Mouse (Mus musculus) adrenal gland, postnatal 14 days (tissue): Measurements from ENCODE around the gene Lpar3. TPM values are rescaled to one million over a fixed set of nuclear protein-coding genes. Genes with fewer than 3 reads are reported as not detected.

Experiments used
- DNase-seq: peaks from one replicate; pipeline ENCODE4 v3.0.0; 2021; ENCODE audit warnings: mixed read lengths
- total RNA-seq: library from RNA; stranded (reverse); gene quantifications from 2 replicates; pipeline ENCODE4 v1.2.3, GENCODE M21; 2021

The Lpar3 gene
- total RNA-seq, 1 experiment from 2014 or later: 0.41 TPM

DNA sequence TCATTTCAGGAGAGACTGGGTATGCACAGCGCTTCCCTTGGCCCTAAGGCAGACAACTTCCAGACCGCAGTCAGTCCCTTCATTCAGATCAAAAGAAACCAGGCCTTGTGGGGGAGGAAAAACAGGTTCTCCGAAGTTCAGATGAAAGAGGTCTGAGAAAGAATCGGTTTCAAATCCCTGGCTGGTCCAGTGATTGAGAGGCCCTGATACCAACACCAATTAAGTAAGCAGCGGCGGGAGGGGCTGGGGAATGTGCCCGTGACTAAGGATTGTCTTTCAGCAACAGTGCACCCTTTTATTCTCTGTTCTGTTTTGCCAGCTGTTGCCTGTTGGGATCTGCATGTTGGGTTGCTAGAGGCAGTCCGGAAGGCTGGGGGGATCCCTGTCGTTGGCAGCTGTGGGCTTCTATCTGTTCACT lies 90.4 kb downstream of the Lpar3 start:
- DNase-seq: no peak

DNA sequence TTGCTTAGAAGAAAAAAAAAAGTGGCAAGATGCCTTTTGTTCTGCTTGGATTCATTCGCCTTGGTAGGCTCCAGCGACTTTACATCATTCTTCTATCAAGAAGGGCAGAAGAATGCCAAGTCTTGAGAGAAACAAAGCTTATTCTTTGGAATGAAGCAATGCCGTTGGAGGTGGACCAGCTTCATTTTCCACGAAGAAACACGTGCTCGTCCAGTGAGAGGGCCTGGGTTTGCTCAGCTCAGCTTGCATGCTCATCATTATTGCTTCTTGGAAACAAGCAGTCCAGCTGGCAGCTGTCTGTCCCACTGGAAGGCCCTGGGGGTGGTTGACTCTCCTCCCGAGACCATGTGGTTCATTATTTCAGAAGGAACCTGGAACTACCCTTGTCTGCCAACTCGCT lies 94.7 kb downstream of the Lpar3 start:
- no peak for DNase-seq

DNA sequence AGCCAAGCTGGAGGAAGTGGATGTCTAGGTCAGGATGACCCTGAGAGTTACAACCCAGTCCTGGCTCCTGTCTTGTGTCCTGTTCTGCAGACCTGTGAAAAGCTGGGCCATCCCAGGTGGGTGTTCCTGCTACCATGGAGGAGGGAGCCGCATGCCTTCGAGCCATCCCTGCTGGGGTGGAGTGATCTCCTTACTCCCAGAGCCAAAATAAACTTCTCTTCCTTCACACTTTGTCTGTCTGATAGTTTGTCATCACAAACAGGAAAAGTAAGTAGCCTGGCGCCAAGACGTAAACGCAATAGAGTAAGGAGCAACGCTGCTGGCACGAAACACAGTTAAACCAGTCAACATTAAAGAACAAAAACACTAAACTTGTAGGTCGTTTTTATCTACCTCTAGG lies 95.5 kb downstream of the Lpar3 start:
- DNase-seq: no peak

DNA sequence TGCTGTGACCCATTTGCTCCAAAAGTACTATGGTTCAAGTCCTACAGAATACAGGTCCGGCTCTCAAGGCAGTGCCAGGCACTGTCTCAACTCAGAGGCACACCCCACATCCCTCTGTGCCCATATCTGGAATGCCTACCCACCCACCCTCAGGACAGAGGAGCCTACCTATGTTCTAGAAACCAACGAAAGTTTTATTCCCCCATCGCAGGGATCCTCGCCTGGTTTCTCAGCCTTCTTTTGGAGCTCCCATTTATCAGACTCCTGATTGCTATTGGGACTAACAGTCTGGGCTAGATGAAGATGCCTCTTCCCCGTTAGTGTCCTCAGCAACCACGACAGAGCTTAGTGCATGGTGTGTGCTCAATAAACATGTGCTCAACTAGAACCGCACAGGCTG lies 96.6 kb downstream of the Lpar3 start:
- no peak for DNase-seq

DNA sequence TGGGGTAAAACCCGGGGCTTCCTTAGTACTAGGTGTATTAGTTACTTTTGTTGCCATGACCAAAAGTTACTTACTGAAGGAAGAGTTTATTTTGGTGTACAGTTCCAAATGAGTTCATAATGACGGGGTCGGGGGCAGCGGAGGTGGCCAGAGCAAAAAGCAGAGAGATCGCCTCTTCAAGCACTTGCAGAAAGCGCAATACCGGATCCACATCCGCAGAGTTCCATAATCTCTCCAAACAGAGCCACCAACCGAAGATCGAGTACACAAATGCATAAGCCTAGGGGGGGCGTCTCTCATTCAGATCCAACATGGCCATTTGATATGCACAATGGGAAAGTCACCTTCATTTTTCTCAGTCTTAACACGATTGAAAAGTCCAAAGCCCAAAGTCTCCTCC lies 97.1 kb downstream of the Lpar3 start:
- DNase-seq: no peak

DNA sequence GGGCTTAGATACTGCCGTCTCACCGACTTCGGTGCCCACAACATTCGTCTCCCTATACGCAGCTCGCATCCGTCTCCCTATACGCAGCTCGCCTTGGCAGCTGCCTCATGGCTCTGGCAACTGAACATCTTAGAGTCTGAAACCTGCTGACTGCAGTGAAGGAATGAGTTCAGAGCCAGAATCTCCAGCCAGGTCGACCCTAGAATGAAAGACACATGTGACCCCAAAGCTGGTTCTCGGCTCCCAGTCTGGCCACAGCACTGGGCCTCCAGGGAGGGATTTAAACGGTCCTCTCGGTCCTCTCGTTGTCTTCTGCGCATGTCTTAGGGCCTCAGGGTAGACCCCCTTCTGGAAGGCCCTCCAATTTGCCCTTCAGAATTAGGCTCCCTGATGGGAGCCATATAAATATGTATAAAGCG lies 97.8 kb downstream of the Lpar3 start:
- DNase-seq: no peak

DNA sequence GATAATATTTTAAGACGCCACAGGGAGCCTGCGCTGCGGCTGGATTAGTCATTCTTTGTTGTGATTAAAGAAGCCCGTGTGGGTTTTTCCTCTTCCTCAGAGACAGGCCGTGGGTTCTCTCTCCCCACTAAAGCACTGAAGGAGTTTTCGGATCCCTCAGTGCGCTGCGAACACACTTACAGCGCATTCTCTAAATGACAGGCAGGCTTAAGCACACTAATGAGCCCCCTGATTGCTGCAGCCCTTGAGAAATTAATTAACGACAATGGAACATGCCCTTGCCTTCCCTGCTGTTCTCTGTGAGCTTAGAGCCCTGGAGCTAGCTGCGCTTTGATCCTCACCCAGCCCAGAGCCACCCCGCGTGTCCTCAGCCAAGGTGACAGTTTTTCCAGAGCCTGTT lies 98.2 kb downstream of the Lpar3 start:
- no peak for DNase-seq

DNA sequence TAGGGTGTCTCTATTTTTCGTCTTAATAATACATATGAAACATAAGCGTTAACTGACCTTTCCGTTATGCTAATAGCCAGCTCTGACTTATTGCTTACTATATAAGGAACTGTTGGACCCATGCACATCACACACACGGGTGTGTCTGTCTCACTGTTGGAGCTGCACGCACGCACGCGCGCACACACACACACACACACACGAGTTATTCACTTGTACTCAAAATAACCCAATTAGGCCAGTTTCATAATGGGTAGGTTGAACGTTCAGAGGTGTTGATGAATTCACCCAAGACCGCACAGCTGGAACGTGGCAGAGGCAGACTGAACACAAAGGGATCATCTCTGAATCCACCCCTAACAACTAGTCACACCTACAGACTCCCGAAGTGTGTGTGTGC lies 98.7 kb downstream of the Lpar3 start:
- DNase-seq: no peak

DNA sequence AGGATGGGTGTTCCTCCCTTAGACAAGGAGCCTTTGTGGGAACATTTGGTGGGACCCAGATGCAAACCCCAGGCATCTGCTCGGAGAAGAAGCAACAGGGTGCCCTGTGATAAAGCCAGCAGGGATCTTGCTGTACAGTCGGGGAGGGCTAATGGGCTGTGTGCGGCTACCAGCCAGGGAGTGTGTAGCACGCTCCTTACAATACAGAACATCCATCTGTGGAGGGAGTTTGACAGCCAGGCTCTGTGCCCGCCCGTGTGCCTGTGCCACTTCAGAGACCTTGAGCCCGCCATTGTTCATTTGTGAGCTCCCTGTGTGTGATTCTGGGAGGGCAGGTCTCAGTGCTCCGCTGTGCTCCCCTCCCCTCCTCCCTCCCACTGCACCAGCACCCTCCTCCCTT lies 104.2 kb downstream of the Lpar3 start:
- DNase-seq: no peak

DNA sequence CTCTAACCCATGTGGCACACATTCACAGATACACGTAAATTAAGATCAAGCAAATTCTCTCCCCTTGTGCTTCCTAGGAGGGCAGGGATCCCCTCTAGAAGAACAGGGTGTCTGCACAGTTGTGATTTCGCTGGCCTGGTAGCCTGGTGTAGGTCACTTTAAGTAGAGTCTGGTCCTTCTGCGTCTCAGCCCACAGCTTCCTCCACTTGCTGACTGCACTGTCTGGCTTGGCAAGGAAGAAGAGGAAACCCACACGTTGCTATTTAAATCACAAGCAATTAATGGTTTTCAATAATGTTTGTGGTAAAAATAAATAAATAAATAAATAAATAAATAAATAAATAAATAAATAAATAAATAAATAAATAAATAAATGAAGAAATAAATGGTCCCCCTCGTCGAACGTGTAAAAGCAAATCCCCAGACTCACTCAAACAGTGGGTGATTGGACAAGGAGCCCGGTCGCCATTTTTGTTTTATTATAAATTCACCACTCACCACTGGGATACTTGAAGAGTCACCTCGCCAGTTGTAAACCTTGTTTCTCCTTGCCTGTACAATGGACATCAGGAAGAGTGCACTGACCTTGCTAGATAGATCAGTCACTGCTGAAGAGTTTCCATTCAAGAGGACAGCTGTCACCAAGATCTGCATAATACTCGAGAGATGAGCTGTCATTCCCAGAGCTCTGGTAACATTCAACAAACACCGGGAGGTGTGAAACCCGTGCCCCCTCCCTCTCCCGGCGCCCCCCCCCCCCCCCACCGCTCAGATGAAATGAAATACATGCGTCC lies 106.2 kb downstream of the Lpar3 start:
- DNase-seq: no peak

DNA sequence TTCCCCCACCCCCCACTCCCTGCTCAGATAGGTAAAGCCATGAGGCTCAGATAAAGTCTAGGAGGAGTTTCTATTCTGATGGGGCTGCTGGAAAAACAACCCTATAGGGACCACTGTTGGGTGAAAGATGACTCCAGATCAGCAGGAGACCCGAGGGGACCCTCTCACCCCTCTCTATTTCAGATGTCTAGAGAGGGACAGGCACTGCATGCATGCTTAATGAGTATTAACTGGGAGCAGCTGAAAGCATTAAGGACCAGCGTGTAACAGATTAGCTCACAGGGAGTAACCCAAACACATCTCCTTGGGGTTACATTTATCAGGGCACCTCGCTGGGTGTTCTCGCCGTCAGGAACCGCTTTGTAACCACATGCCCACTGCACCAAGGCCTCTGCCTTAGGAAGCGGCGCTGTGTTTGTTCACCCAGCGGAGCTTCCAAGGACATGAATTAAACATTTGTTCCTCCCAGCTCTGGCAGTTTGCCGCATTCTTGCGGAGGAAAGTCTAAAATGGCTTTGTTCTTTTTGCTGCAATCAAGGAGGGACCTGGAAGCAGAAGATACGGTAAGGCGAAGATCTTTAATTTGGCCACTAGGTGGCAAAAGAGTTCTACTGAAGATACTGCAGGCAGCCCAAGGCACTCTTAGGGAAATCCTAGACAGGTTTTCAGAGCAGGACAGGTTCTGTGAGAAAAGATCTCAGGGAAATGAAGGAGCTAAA lies 106.9 kb downstream of the Lpar3 start:
- peak; percentile 80 for DNase-seq

DNA sequence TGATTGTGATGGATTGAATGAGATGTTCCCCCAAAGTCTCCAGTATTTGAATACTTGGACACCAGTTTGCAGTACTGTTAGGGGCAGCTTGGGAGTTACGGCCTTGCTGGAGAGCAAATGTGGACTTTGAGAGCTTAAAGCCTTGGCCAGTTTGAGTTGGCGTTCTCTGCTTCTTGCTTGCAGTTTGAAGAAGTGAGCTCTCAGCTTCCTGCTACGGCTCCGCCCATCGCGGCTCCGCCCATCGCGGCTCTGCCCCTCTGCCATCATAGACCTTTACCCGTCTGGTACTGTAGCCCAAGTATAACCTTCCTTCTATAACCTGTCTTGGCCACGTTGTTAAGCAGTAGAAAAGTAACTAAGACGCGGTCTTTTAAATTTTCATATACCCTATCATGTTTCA lies 108.0 kb downstream of the Lpar3 start:
- peak; percentile 49 for DNase-seq

DNA sequence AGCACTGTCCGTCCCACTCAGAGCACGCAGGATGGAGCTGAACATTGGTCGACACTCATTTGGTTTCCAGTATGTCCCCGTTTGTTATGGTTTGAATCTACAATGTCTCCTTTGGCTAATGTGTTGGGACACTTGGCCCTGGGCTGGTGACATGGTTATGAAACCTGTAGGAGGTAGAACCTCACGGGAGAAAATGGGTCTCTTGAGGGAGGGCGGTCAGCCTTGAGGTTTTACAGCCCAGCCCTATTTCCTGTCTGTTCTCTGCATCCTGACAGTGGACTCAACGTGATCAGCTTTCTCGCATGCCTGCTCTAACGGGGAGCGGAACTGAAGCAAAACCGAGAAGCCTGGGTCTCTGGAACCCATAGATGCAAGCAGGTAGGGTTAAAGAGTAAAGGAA lies 111.1 kb downstream of the Lpar3 start:
- DNase-seq: no peak

DNA sequence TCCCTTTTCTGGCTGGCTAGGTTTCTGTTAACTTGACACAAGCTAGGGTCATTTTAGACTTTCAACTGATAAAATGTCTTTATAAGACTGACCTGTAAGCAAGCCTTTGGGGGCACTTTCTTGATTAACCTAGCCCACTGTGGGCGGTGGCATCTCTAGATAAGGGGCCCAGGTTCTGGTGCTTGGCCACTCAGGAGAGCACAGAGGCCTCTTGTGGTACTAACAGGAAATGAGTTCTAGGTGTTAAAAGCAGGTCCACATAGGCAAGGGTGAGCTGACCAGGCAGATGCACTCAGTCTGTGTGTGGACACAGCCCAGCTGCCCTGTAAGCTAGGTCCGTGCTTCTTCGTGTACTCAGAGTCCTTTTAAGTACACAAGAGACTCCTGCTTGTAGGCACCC lies 112.5 kb downstream of the Lpar3 start:
- no peak for DNase-seq

DNA sequence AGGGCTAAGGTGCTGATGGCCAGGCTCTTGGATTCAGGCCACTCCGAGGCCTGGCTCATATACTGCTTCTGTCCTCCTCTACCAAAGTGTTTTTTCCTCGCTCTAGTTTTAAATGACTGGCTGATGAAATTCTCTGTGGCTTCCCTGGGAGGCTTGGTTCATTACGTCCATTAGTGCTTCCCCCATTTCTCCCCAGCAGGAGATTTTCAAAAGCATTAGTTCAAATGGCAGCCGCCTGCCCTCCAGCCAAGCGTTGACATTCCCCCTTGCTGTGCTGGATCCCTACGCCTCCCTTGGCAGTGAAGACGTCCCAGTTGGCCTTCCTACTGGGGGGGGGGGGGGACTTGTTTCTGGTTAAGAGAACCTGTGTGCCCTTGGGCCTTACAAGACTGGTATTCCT lies 113.3 kb downstream of the Lpar3 start:
- no peak for DNase-seq

Other genes starting within 250 kb of the Lpar3 start
- 4.9 and 7.2 TPM in 2 replicates for gene Syde2, start 233.1 kb upstream of the Lpar3 start, total RNA-seq
- gene Wdr63, start 112.8 kb upstream of the Lpar3 start, total RNA-seq: 0.33 TPM in 1 of 2 replicates, not detected in the other
- 1.3 TPM in 1 of 2 replicates, not detected in the other for gene Mcoln3, start 103.5 kb upstream of the Lpar3 start, total RNA-seq
- 0.15 and 3.7 TPM in 2 replicates for gene Mcoln2, start 71.1 kb upstream of the Lpar3 start, total RNA-seq
- gene Ssx2ip, start 183.7 kb downstream of the Lpar3 start, total RNA-seq: 10.4 and 10.5 TPM in 2 replicates
- 9.6 and 9.8 TPM in 2 replicates for gene Ctbs, start 228.8 kb downstream of the Lpar3 start, total RNA-seq